Mouse (Mus musculus) heart, postnatal 4 days (tissue): ENCODE results near the gene Tmprss3. TPM values are rescaled to one million over a fixed set of nuclear protein-coding genes. Genes with fewer than 3 reads are reported as not detected.

Experiments used
- DNase-seq: peaks from one replicate; pipeline ENCODE4 v3.0.0; 2021
- total RNA-seq, 2 experiments: library from RNA; stranded (reverse); gene quantifications; 2 replicates each; pipeline ENCODE4 v1.2.3; 2021

Tmprss3 gene
- total RNA-seq, 2 experiments from 2014 or later = not detected

DNA sequence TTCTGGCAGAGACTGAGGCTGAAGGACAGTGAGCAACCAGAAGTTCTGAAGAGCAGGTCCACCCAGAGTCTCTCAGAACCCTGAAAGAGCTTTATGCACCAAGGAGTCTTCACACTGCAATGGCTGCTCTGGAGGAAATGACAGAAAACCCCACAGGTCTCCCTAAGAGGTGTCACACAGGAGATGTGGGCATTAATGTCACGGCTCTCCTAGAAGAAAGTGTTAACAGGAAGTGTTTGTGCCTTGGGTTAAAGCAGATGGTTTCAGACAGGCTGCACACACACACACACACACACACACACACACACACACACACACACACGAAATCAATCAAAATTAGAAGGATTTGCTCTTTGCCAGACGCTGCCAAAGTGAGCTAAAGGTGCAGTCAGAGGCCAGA lies 62.5 kb downstream of the Tmprss3 start:
- DNase-seq = no peak

DNA sequence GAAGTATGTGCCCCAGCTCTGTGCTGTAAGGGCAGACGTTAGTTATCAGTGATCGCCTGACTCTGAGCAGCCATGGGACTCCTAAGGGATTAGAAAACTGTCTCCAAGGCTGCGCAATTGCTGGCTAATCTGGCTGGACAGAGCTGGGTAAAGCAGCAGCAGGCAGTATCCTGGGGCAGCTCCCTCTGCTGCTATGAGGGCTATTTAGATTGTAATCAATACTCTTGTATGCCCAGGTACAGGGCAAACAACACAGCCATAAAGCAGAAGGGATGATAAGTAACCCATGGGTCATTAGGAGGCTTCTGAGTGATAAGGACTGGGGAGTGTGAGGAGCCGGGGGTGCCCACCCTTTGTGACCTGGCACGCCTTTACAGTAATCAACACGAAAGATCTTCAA lies 63.9 kb downstream of the Tmprss3 start:
- no peak for DNase-seq

DNA sequence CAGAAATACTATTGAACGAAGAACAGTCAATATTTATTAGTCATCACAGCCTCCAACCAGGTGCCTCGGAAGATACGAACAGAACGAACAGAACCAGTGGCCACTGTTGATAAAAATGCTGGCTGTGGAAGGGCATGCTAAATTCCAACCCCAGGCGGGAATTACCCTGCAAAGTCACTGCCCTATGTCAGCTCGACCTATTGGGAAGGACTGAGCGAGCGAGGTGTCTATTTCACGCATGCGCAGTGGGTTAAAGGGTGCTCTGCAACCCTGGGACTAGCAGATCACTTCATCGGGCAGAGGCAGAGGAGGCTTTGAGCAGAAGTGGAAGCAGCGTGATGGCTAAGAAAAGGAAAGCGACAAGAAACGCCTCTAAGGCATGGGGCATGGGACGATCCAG lies 65.0 kb downstream of the Tmprss3 start:
- DNase-seq = no peak

DNA sequence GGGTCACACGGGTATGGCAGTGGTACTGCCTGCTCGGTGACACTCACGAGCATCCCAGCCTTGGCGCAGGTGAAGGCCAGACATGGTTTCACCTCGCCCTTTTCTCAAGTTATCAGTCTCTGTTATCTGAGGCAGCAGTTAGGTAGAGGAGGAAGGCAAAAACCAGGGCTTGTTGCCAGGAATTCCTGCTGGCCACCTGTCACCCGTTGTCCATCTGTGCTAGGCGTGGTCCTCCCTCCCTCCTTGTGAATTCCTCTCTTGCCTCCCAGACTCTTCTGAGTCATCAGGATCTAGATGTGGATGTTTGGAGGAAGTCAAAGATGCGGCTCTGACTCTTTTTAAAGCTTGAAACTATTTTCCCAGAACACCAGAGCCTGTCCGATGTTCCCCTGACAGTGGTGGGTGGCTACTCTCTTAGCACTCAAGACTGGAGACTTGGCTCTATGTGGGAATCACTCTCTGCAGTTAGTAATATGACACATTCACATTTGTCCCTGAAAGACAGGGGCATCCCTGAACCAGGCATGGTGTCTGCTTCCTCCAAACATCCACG lies 67.4 kb downstream of the Tmprss3 start:
- no peak for DNase-seq

DNA sequence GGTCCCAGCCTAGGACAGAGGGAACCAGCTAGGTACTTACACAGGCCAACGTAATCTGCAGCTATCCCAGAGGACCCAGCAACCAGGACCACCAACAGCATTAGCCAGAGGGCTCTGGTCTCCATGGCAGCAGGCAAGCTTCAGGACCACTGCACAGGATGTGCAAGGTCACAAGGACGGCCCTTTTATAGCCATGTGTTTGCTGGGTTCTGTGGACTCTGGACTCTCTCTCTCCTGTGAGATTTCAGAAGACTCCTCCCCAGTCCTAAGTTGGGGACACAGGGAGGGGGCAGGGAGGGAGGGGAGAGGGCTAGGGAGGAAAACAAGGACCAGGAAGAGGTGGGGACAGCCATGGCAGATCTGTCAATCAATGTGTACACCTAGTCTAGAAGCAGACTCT lies 69.3 kb downstream of the Tmprss3 start, which contains the start of gene Tff3:
Tff3 (minus strand) TSS at position 195 of the 400 bp plus-strand sequence.
- no peak for DNase-seq

Other genes starting within 250 kb of the Tmprss3 start
- not detected for gene Umodl1, start 244.3 kb downstream of the Tmprss3 start, total RNA-seq
- 1 to 10 TPM; 5.3 to 7.8 TPM for gene Abcg1, start 141.3 kb downstream of the Tmprss3 start, total RNA-seq
- gene Tff3, start 69.3 kb downstream of the Tmprss3 start, total RNA-seq = not detected
- not detected for gene Tff2, start 54.7 kb downstream of the Tmprss3 start, total RNA-seq
- not detected for gene Tff1, start 33.7 kb downstream of the Tmprss3 start, total RNA-seq
- gene Ubash3a, start 8.9 kb upstream of the Tmprss3 start, total RNA-seq = under 1 TPM; 0.12 to 0.23 TPM
- 1 to 10 TPM; 1.7 to 2.4 TPM for gene Rsph1, start 78.4 kb upstream of the Tmprss3 start, total RNA-seq
- gene Slc37a1, start 87.8 kb upstream of the Tmprss3 start, total RNA-seq = 10 to 100 TPM; 10.8 to 11.6 TPM
- gene Pde9a, start 187.2 kb upstream of the Tmprss3 start, total RNA-seq = 10 to 100 TPM in 1 of 2 experiments, 1 to 10 TPM in 1; 9.2 to 11.3 TPM